Mouse (Mus musculus) layer of hippocampus, postnatal 10 days (tissue): ENCODE measurements at regions not wholly inside any gene's neighbourhood (a gene's known extent, or its start where the extent isn't known, plus 50 kb on each side); places are given as distances from the start of the nearest gene placed in this dataset.

Source experiments
- DNase-seq, 2 experiments: peaks; one replicate each; pipeline ENCODE4 v3.0.0; 2021; ENCODE audit warnings: low spot score in 2 of 2

GRCm38 (mm10) chr4:135033302-135033701, 87.2 kb upstream of the Runx3 start:
- DNase-seq: no peak

- peak; percentile 37 to 50 for DNase-seq
Observed at GRCm38 (mm10) chr4:135034406-135034805, 86.0 kb upstream of the Runx3 start.

- DNase-seq: no peak
Observed at GRCm38 (mm10) chr4:135036764-135037163, 83.7 kb upstream of the Runx3 start.

GRCm38 (mm10) chr4:135039234-135039633, 81.2 kb upstream of the Runx3 start:
- no peak for DNase-seq

GRCm38 (mm10) chr4:135041921-135042320, 78.5 kb upstream of the Runx3 start:
- no peak for DNase-seq

- DNase-seq: no peak
Observed at GRCm38 (mm10) chr4:135042501-135042900, 78.0 kb upstream of the Runx3 start.

- DNase-seq: no peak
Observed at GRCm38 (mm10) chr4:135045054-135045453, 75.4 kb upstream of the Runx3 start.

- no peak for DNase-seq
Observed at GRCm38 (mm10) chr4:135046619-135047018, 73.8 kb upstream of the Runx3 start.

GRCm38 (mm10) chr4:135047251-135047650, 73.2 kb upstream of the Runx3 start:
- no peak for DNase-seq

GRCm38 (mm10) chr4:135047771-135048170, 72.7 kb upstream of the Runx3 start:
- no peak for DNase-seq

GRCm38 (mm10) chr4:135049924-135050323, 70.5 kb upstream of the Runx3 start:
- DNase-seq: no peak

- no peak for DNase-seq
Observed at GRCm38 (mm10) chr4:135051466-135051865, 69.0 kb upstream of the Runx3 start.

GRCm38 (mm10) chr4:135053585-135053984, 66.9 kb upstream of the Runx3 start:
- DNase-seq: no peak

GRCm38 (mm10) chr4:135054353-135054752, 66.1 kb upstream of the Runx3 start:
- DNase-seq: no peak

- DNase-seq: no peak
Observed at GRCm38 (mm10) chr4:135056371-135056770, 64.1 kb upstream of the Runx3 start.

GRCm38 (mm10) chr4:135057286-135057685, 63.2 kb upstream of the Runx3 start:
- no peak for DNase-seq

- no peak for DNase-seq
Observed at GRCm38 (mm10) chr4:135058895-135059294, 61.6 kb upstream of the Runx3 start.

- no peak for DNase-seq
Observed at GRCm38 (mm10) chr4:135061030-135061743, 59.3 kb upstream of the Runx3 start.

- peak; percentile 86 for DNase-seq
Observed at GRCm38 (mm10) chr4:135066766-135067479, 53.5 kb upstream of the Runx3 start.

- no peak for DNase-seq
Observed at GRCm38 (mm10) chr4:135067805-135068204, 52.6 kb upstream of the Runx3 start.

- peak in 1 of 2 experiments; percentile 24 for DNase-seq
Observed at GRCm38 (mm10) chr4:135069818-135070217, 50.6 kb upstream of the Runx3 start.
